ENCODE assay signal across 13 mouse cellular contexts in genomic region chr11:20041164-20041920, GRCm38 (mm10).
DNase-seq lines count a peak whose midpoint lies in the region; ATAC-seq lines count a peak whose summit lies in the region.
"Had no signal": no experiment of that assay in that cellular context is flagged by ENCODE, and none has a peak within 500 bp of the region (broad histone marks: within the 10 kb centered on the region; RNA-seq: fewer than 3 reads in every experiment).

No protein-coding gene starts in this region.

- peak overlapping the region; percentile 25 for H3K27ac ChIP-seq in hindbrain, embryonic 10.5 days
- no peak overlapping the region for H3K27ac ChIP-seq in hindbrain, embryonic 13.5 days
- H3K27ac ChIP-seq in embryonic facial prominence, embryonic 14.5 days (replicated peaks; ENCODE audit: low read depth, low read length), result peak overlapping the region; percentile 1; the same call in 1 of the 2 replicates
- H3K27ac ChIP-seq: heart, adult 2 months; stomach, embryonic 15.5 days had no signal

- no peaks in the 10 kb centered on the region for H3K36me3 ChIP-seq in hindbrain, embryonic 10.5 days
- no peaks in the 10 kb centered on the region; the same call in 1 of the 2 replicates for H3K36me3 ChIP-seq in hindbrain, embryonic 13.5 days
- no peaks in the 10 kb centered on the region for H3K36me3 ChIP-seq in embryonic facial prominence, embryonic 14.5 days (ENCODE audit: control insufficient read depth, insufficient read depth, low read length)
- H3K36me3 ChIP-seq: stomach, embryonic 15.5 days had no signal

- no peak for ATAC-seq in hindbrain, embryonic 13.5 days (ENCODE audit: low FRiP score)
- ATAC-seq in embryonic facial prominence, embryonic 14.5 days (ENCODE audit: low read depth), result no peak; the same call in 1 of the 2 replicates

- H3K4me3 ChIP-seq in hindbrain, embryonic 10.5 days, result no peak overlapping the region
- H3K4me3 ChIP-seq in hindbrain, embryonic 13.5 days, result no peak overlapping the region
- H3K4me3 ChIP-seq in embryonic facial prominence, embryonic 14.5 days (ENCODE audit: low read depth, low read length), result no peak overlapping the region
- H3K4me3 ChIP-seq: erythroblast, embryonic 14.5 days; heart, adult 2 months; megakaryocyte, embryonic 14.5 days; stomach, embryonic 15.5 days had no signal

- no peaks in the 10 kb centered on the region for H3K27me3 ChIP-seq in hindbrain, embryonic 10.5 days (ENCODE audit: insufficient read depth, poor library complexity, severe bottlenecking)
- H3K27me3 ChIP-seq in hindbrain, embryonic 13.5 days, result no peaks in the 10 kb centered on the region
- H3K27me3 ChIP-seq in embryonic facial prominence, embryonic 14.5 days (replicated peaks; ENCODE audit: control insufficient read depth, insufficient read depth, low read length), result no peaks in the 10 kb centered on the region
- H3K27me3 ChIP-seq: megakaryocyte, embryonic 14.5 days; stomach, embryonic 15.5 days had no signal

- WGBS in hindbrain, embryonic 10.5 days, result 20% methylated on average over 6 of the region's 6 CpGs
- WGBS in hindbrain, embryonic 13.5 days, result 21% methylated on average over 6 of the region's 6 CpGs
- WGBS in embryonic facial prominence, embryonic 14.5 days, result 13% methylated on average over 6 of the region's 6 CpGs

- H3K9ac ChIP-seq in hindbrain, embryonic 13.5 days, result no peak overlapping the region
- no peak overlapping the region for H3K9ac ChIP-seq in embryonic facial prominence, embryonic 14.5 days (ENCODE audit: low read depth, low read length)
- H3K9ac ChIP-seq: stomach, embryonic 15.5 days had no signal

- H3K4me2 ChIP-seq in hindbrain, embryonic 13.5 days, result no peak overlapping the region
- H3K4me2 ChIP-seq in embryonic facial prominence, embryonic 14.5 days (ENCODE audit: low read depth, low read length), result no peak overlapping the region
- H3K4me2 ChIP-seq: stomach, embryonic 15.5 days had no signal

- H3K4me1 ChIP-seq in hindbrain, embryonic 10.5 days (replicated peaks), result peaks cover 30% of the 10 kb centered on the region
- H3K4me1 ChIP-seq in hindbrain, embryonic 13.5 days (replicated peaks), result peaks cover 31% of the 10 kb centered on the region
- peaks cover 24% of the 10 kb centered on the region for H3K4me1 ChIP-seq in embryonic facial prominence, embryonic 14.5 days (ENCODE audit: control insufficient read depth, insufficient read depth, low read length)

- H3K9me3 ChIP-seq in hindbrain, embryonic 10.5 days, result no peaks in the 10 kb centered on the region
- H3K9me3 ChIP-seq in hindbrain, embryonic 13.5 days, result no peaks in the 10 kb centered on the region
- no peaks in the 10 kb centered on the region for H3K9me3 ChIP-seq in embryonic facial prominence, embryonic 14.5 days (ENCODE audit: control insufficient read depth, low read length)
- H3K9me3 ChIP-seq: megakaryocyte, embryonic 14.5 days; stomach, embryonic 15.5 days had no signal

- no peak for DNase-seq in hindbrain, embryonic 10.5 days (ENCODE audit: low spot score)
- peak; percentile 80 for DNase-seq in A20 (ENCODE audit: low read depth, low spot score)
- no peak for DNase-seq in embryonic facial prominence, embryonic 14.5 days (ENCODE audit: low spot score)
- DNase-seq in kidney, postnatal 4 days, result peak; percentile 43 to 60
- no peak for DNase-seq in lung, postnatal 14 days
- DNase-seq in T-cell, adult 2 months (ENCODE audit: low spot score), result no peak
- DNase-seq in spleen, adult 12 weeks (ENCODE audit: low spot score), result no peak
- DNase-seq: heart, adult 2 months; left cerebral cortex, postnatal 4 days had no signal

Comparison
In these comparisons a context has a peak if more than half of its experiments do, and no peak if none do; other contexts are left out.
1. DNase-seq: peak in A20 (single experiment) and kidney, postnatal 4 days (2 of 2); none in hindbrain, embryonic 10.5 days (single experiment), embryonic facial prominence, embryonic 14.5 days (single experiment), lung, postnatal 14 days (single experiment), T-cell, adult 2 months (single experiment) and spleen, adult 12 weeks (single experiment).